Mouse (Mus musculus): ENCODE data around the gene 4921501E09Rik. TPM values are rescaled to one million over a fixed set of nuclear protein-coding genes. Genes with fewer than 3 reads are reported as not detected.
"Not testable (repeated sequence)": the region's sequence is repeated elsewhere in the genome, so short reads cannot be mapped to it uniquely, and the experiment has no call there.

The 4921501E09Rik gene
- not detected in 2 replicates for polyA plus RNA-seq (2015; fragmentation: Nextera tagmentation; extraction: Ambion mirVana)

GRCm38 (mm10) chr17:33067958-33068357, at the start of gene 4921501E09Rik:
TSS of gene 4921501E09Rik (minus strand) at chr17:33068058.
- Histone ChIP-seq H3K9me3 (no peaks in the 10 kb centered on the region), H3K4me1 (replicated peaks) (no peaks in the 10 kb centered on the region), H3K4me3 (no peak within 1 kb of the TSS), H3K9ac (no peak within 1 kb of the TSS), H3K4me2 (no peak within 1 kb of the TSS), H3K27ac (replicated peaks) (no peak within 1 kb of the TSS), H3K27me3 (no peaks in the 10 kb centered on the region; the same call in 1 of the 2 replicates), H3K36me3 (no peaks in the 10 kb centered on the region)
- 43% methylated on average over 1 of the region's 1 CpGs for WGBS
- ATAC-seq (ENCODE audit: low FRiP score, low read depth), result no peak

GRCm38 (mm10) chr17:33097396-33097795, 29.5 kb upstream of the 4921501E09Rik start:
- no peak overlapping the region for H3K4me3 ChIP-seq
- H3K4me1 ChIP-seq (replicated peaks), result peaks cover 15% of the 10 kb centered on the region
- H3K27me3 ChIP-seq, result no peaks in the 10 kb centered on the region
- H3K27ac ChIP-seq (replicated peaks), result no peak overlapping the region
- 90% methylated on average over 2 of the region's 2 CpGs for whole genome bisulfite sequencing
- no peak for ATAC-seq (ENCODE audit: low FRiP score, low read depth)
- H3K9me3 ChIP-seq, result no peaks in the 10 kb centered on the region
- H3K4me2 ChIP-seq, result no peak overlapping the region
- H3K36me3 ChIP-seq, result peaks cover 3% of the 10 kb centered on the region; the same call in 1 of the 2 replicates
- H3K9ac ChIP-seq, result no peak overlapping the region

GRCm38 (mm10) chr17:33092391-33093193, 24.7 kb upstream of the 4921501E09Rik start:
- H3K36me3 ChIP-seq, result no peaks in the 10 kb centered on the region
- WGBS, result 1% methylated on average over 31 of the region's 31 CpGs
- H3K9ac ChIP-seq, result peak overlapping the region; percentile 51
- H3K9me3 ChIP-seq, result no peaks in the 10 kb centered on the region
- H3K27ac ChIP-seq (replicated peaks), result peak overlapping the region; percentile 90
- H3K4me2 ChIP-seq, result peak overlapping the region; percentile 77
- ATAC-seq (ENCODE audit: low FRiP score, low read depth), result peak; percentile 78
- peaks cover 25% of the 10 kb centered on the region for H3K4me1 ChIP-seq (replicated peaks)
- H3K27me3 ChIP-seq, result no peaks in the 10 kb centered on the region
- peak overlapping the region; percentile 57 for H3K4me3 ChIP-seq

- Histone ChIP-seq H3K4me2 (peak overlapping the region; percentile 77), H3K4me3 (peak overlapping the region; percentile 57), H3K36me3 (no peaks in the 10 kb centered on the region), H3K27ac (replicated peaks) (peak overlapping the region; percentile 90; the same call in 1 of the 2 replicates), H3K9me3 (no peaks in the 10 kb centered on the region), H3K4me1 (replicated peaks) (peaks cover 25% of the 10 kb centered on the region), H3K9ac (no peak overlapping the region), H3K27me3 (no peaks in the 10 kb centered on the region)
- WGBS, result 39% methylated on average over 1 of the region's 1 CpGs
- no peak for ATAC-seq (ENCODE audit: low FRiP score, low read depth)
These were observed 23.8 kb upstream of the 4921501E09Rik start for GRCm38 (mm10) chr17:33091630-33092029.

- 0 out of 2 replicates have a peak, but pooled peaks cover 3% of the 10 kb centered on the region for H3K27me3 ChIP-seq
- ATAC-seq (ENCODE audit: low FRiP score, low read depth), result peak; percentile 93
- 5% methylated on average over 34 of the region's 34 CpGs for WGBS
- peaks cover 24% of the 10 kb centered on the region for H3K4me1 ChIP-seq (replicated peaks)
- H3K36me3 ChIP-seq, result no peaks in the 10 kb centered on the region
- H3K4me3 ChIP-seq, result peak within 1 kb of the TSS; percentile 71
- H3K27ac ChIP-seq (replicated peaks), result peak within 1 kb of the TSS; percentile 92
- no peaks in the 10 kb centered on the region for H3K9me3 ChIP-seq
- H3K9ac ChIP-seq, result peak within 1 kb of the TSS; percentile 78
- peak within 1 kb of the TSS; percentile 74 for H3K4me2 ChIP-seq
These were observed 21.5 kb upstream of the 4921501E09Rik start, which contains the start of gene Zfp563 for GRCm38 (mm10) chr17:33089220-33089949. TSS of gene Zfp563 (plus strand) at chr17:33089310.

GRCm38 (mm10) chr17:33063001-33063400, 4.9 kb downstream of the 4921501E09Rik start:
- no peak overlapping the region for H3K9ac ChIP-seq
- no peaks in the 10 kb centered on the region for H3K4me1 ChIP-seq (replicated peaks)
- no peak overlapping the region for H3K4me2 ChIP-seq
- H3K4me3 ChIP-seq, result no peak overlapping the region
- no peak for ATAC-seq (ENCODE audit: low FRiP score, low read depth)
- H3K27me3 ChIP-seq, result no peaks in the 10 kb centered on the region; the same call in 1 of the 2 replicates
- no peaks in the 10 kb centered on the region for H3K9me3 ChIP-seq
- no peaks in the 10 kb centered on the region for H3K36me3 ChIP-seq
- WGBS, result 0% methylated on average over 1 of the region's 1 CpGs
- no peak overlapping the region for H3K27ac ChIP-seq (replicated peaks)

GRCm38 (mm10) chr17:33058791-33059190, 9.1 kb downstream of the 4921501E09Rik start:
- ATAC-seq (ENCODE audit: low FRiP score, low read depth), result no peak
- Histone ChIP-seq H3K4me1 (replicated peaks) (no peaks in the 10 kb centered on the region), H3K4me2 (no peak overlapping the region), H3K9me3 (no peaks in the 10 kb centered on the region), H3K27ac (replicated peaks) (no peak overlapping the region), H3K4me3 (no peak overlapping the region), H3K36me3 (no peaks in the 10 kb centered on the region), H3K27me3 (no peaks in the 10 kb centered on the region), H3K9ac (no peak overlapping the region)
- 7% methylated on average over 1 of the region's 1 CpGs for WGBS

- Histone ChIP-seq H3K4me2 (peak within 1 kb of the TSS; percentile 60), H3K27me3 (no peaks in the 10 kb centered on the region), H3K9me3 (no peaks in the 10 kb centered on the region), H3K9ac (peak within 1 kb of the TSS; percentile 73), H3K4me1 (replicated peaks) (peaks cover 14% of the 10 kb centered on the region), H3K36me3 (no peaks in the 10 kb centered on the region), H3K4me3 (peak within 1 kb of the TSS; percentile 68), H3K27ac (replicated peaks) (peak within 1 kb of the TSS; percentile 85)
- 3% methylated on average over 27 of the region's 27 CpGs for WGBS
- peak; percentile 99 for ATAC-seq (ENCODE audit: low FRiP score, low read depth)
These were observed 34.7 kb downstream of the 4921501E09Rik start, which contains the start of gene Zfp763 for GRCm38 (mm10) chr17:33032900-33033891. TSS of gene Zfp763 (minus strand) at chr17:33033402.

GRCm38 (mm10) chr17:33032376-33032775, 35.5 kb downstream of the 4921501E09Rik start:
- peaks cover 2% of the 10 kb centered on the region; the same call in 1 of the 2 replicates for H3K36me3 ChIP-seq
- peaks cover 14% of the 10 kb centered on the region for H3K4me1 ChIP-seq (replicated peaks)
- peak overlapping the region; percentile 73 for H3K9ac ChIP-seq
- no peaks in the 10 kb centered on the region for H3K27me3 ChIP-seq
- H3K27ac ChIP-seq (replicated peaks), result peak overlapping the region; percentile 85; the same call in 1 of the 2 replicates
- no peak for ATAC-seq (ENCODE audit: low FRiP score, low read depth)
- peak overlapping the region; percentile 60 for H3K4me2 ChIP-seq
- H3K9me3 ChIP-seq, result no peaks in the 10 kb centered on the region
- peak overlapping the region; percentile 68 for H3K4me3 ChIP-seq
- WGBS, result 10% methylated on average over 10 of the region's 10 CpGs

- not testable (repeated sequence) for H3K4me2 ChIP-seq; H3K27me3 ChIP-seq; H3K4me1 ChIP-seq (replicated peaks); ATAC-seq (ENCODE audit: low FRiP score, low read depth); H3K27ac ChIP-seq (replicated peaks); H3K9ac ChIP-seq; H3K4me3 ChIP-seq
- Histone ChIP-seq H3K36me3 (peaks cover 87% of the 10 kb centered on the region), H3K9me3 (peaks cover 42% of the 10 kb centered on the region)
These were observed 47.4 kb downstream of the 4921501E09Rik start for GRCm38 (mm10) chr17:33020434-33020833.

Measured in hindbrain, embryonic 15.5 days (tissue).